Mouse (Mus musculus): ENCODE measurements around the gene Cxxc4.

The Cxxc4 gene

DNA sequence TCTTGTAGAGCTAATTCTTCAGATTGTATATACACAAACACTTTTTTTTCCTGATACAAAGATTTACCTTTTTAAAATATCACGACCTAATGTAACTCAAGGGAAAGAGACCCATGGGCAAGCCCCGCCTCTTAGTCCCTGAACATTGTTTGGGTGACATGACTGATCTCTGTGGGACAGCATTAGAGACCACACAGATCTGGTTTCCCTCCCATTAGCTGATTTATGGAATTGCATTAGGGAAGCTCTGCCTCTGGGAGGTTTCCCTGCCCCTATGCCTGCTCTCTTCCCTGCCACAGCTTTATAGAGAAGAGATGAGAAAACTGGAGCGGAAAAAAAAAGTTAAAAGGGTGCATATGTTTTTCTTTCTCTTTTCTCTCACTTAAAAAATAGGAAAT is 7.6 kb downstream of the Cxxc4 start:
- no peak for DNase-seq (ENCODE audit: low spot score in 2 of 2)

GRCm38 (mm10) chr3:134254221-134254620 is 17.9 kb downstream of the Cxxc4 start:
- DNase-seq (ENCODE audit: low spot score in 2 of 2), result peak; percentile 16 to 49

GRCm38 (mm10) chr3:134258715-134259114 is 22.4 kb downstream of the Cxxc4 start:
- DNase-seq (ENCODE audit: low spot score in 2 of 2), result no peak

GRCm38 (mm10) chr3:134259300-134259699 is 23.0 kb downstream of the Cxxc4 start:
- DNase-seq (ENCODE audit: low spot score in 2 of 2), result no peak

- no peak for DNase-seq (ENCODE audit: low spot score in 2 of 2)
Observed at GRCm38 (mm10) chr3:134279655-134280054, 43.4 kb downstream of the Cxxc4 start.

- DNase-seq (ENCODE audit: low spot score in 2 of 2), result no peak
Observed at GRCm38 (mm10) chr3:134281527-134282370, 45.5 kb downstream of the Cxxc4 start.

GRCm38 (mm10) chr3:134295217-134295616 is 58.9 kb downstream of the Cxxc4 start:
- no peak for DNase-seq (ENCODE audit: low spot score in 2 of 2)

GRCm38 (mm10) chr3:134302681-134303491 is 66.6 kb downstream of the Cxxc4 start:
- DNase-seq (ENCODE audit: low spot score in 2 of 2), result no peak

- DNase-seq (ENCODE audit: low spot score in 2 of 2), result no peak
Observed at GRCm38 (mm10) chr3:134303492-134303808, 67.2 kb downstream of the Cxxc4 start.

GRCm38 (mm10) chr3:134306507-134306906 is 70.2 kb downstream of the Cxxc4 start:
- DNase-seq (ENCODE audit: low spot score in 2 of 2), result no peak

DNA sequence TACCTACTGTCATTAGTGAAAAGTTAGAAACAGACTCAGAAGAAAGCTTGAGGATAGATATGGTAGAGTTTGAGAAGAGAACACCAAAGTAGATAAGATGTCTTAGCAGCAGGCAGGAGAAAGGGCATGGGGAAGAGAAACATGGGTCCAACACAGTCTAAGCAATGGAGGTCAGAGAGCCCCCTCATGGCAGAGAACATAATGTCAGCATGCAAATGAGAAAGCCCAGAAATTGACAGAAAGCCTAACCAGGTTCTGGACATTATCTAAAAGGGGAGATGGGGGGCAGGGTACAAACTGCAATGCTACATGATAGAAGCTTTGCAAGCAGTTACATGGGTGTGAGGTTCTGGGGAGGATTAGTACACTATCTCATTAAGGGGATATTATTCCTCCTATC is 71.5 kb downstream of the Cxxc4 start:
- no peak for DNase-seq (ENCODE audit: low spot score in 2 of 2)
